Mouse (Mus musculus) small intestine, adult 2 months (tissue): Measurements from ENCODE around the gene Plekhm3. TPM values are rescaled to one million over a fixed set of nuclear protein-coding genes. Genes with fewer than 3 reads are reported as not detected.

Experiments used
- H3K27ac ChIP-seq: fragments of 200-500 bp; 2 replicates; pipeline ENCODE4 v1.5.1; 2012; ENCODE audit warnings: low read depth, low read length, control low read depth, inconsistent platforms; ENCODE audit not compliant: insufficient read depth
- H3K27me3 ChIP-seq: fragments of 200-500 bp; 2 replicates; pipeline ENCODE4 v1.6.1; 2012; ENCODE audit warnings: mild to moderate bottlenecking, moderate library complexity, low read length, inconsistent platforms; ENCODE audit not compliant: control insufficient read depth, insufficient read depth
- H3K36me3 ChIP-seq: fragments of 200-500 bp; 2 replicates; pipeline ENCODE4 v1.6.1; 2012; ENCODE audit warnings: mild to moderate bottlenecking, low read length, control low read depth, inconsistent platforms; ENCODE audit not compliant: control insufficient read depth, insufficient read depth
- H3K4me1 ChIP-seq: fragments of 200-500 bp; 2 replicates; pipeline ENCODE4 v1.6.1; 2012; ENCODE audit warnings: low read length, inconsistent platforms, mixed read lengths; ENCODE audit not compliant: control insufficient read depth, insufficient read depth, insufficient read length
- H3K4me3 ChIP-seq: fragments of 200-500 bp; 2 replicates; pipeline ENCODE4 v1.5.1; 2012; ENCODE audit warnings: low read depth, mild to moderate bottlenecking, control low read depth, inconsistent platforms, low read length, moderate library complexity
- CTCF ChIP-seq: fragments of 200-500 bp; IDR thresholded peaks from 2 replicates; pipeline ENCODE4 v1.5.1; 2012; ENCODE audit warnings: low read depth, mild to moderate bottlenecking, control low read depth, inconsistent platforms, low read length, moderate library complexity, mixed read lengths; ENCODE audit not compliant: insufficient replicate concordance, insufficient read length; ENCODE audit errors: extremely low read depth
- POLR2A ChIP-seq: fragments of 200-500 bp; IDR thresholded peaks from 2 replicates; pipeline ENCODE4 v1.6.1; 2012; ENCODE audit warnings: low read depth, mild to moderate bottlenecking, control low read depth, inconsistent platforms, low read length, moderate library complexity
- WGBS: fragments of 180-500 bp; shearing (Covaris S2); methylation state at CpG from one replicate; pipeline ENCODE4 v1.1.7; 2018; 5-methylcytosine and 5-hydroxymethylcytosine counted together
- polyA plus RNA-seq: library from polyadenylated mRNA; depleted of rRNA; stranded (reverse); fragments of >200 nt; gene quantifications from 2 replicates; pipeline ENCODE4 v1.2.3, GENCODE M21; 2012

The Plekhm3 gene
- polyA plus RNA-seq, 1 experiment = 4.0 TPM

DNA sequence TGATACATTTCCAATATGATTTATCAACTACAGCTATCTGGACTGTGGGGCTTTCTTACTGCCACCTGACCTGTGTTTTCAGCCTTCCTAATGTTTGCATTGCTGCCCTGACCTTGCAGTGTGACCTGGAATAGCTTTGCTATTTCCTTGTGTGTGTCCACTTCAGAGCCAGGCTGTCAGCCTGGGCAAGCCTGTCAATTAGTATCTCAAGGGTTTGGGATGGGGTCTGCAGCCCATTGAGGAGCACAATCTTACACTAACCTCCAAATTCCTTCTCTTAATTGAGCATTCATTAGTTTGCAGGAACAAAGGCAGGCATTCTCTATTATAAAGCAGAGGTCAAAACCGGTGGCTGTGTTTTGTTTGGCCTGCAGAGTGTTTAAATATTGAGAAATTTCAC lies 107.6 kb downstream of the Plekhm3 start:
- Histone ChIP-seq H3K27me3 (no peaks in the 10 kb centered on the region), H3K4me1 (peaks cover 6% of the 10 kb centered on the region; the same call in 1 of the 2 replicates), H3K4me3 (no peak overlapping the region), H3K36me3 (no peaks in the 10 kb centered on the region), H3K27ac (no peak overlapping the region)
- TF ChIP-seq CTCF = no peak
- no peak for TF ChIP-seq POLR2A
- WGBS = 79% methylated on average over 1 of the region's 1 CpGs

DNA sequence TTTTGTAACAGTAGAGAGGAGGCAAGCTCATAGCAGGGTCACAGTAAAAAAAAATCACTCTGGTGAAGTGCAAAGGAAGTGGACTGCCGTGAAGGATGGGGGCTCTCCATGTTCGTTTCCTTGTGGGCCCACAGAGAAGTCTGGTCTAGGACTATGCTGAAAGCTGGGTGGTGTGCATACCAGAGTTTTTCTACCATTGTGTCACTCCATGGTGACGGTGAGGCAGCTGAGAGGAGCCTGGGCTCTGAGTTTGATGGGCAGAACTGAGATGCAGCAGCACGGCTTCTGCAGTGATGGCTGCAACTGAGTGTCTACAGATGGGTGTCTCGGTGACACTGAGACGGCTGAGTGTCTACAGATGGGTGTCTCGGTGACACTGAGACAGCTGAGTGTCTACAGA lies 108.5 kb downstream of the Plekhm3 start:
- WGBS = 92% methylated on average over 7 of the region's 7 CpGs
- Histone ChIP-seq H3K27me3 (no peaks in the 10 kb centered on the region), H3K36me3 (no peaks in the 10 kb centered on the region), H3K4me1 (peaks cover 7% of the 10 kb centered on the region; the same call in 1 of the 2 replicates), H3K27ac (no peak overlapping the region), H3K4me3 (no peak overlapping the region)
- no peak for TF ChIP-seq POLR2A
- TF ChIP-seq CTCF = no peak

GRCm38 (mm10) chr1:64847565-64847964 lies 109.1 kb downstream of the Plekhm3 start:
- no peak overlapping the region for H3K27ac ChIP-seq
- no peaks in the 10 kb centered on the region for H3K27me3 ChIP-seq
- H3K4me1 ChIP-seq = peaks cover 11% of the 10 kb centered on the region; the same call in 1 of the 2 replicates
- H3K36me3 ChIP-seq = no peaks in the 10 kb centered on the region
- no peak for TF ChIP-seq POLR2A
- no peak for TF ChIP-seq CTCF
- no peak overlapping the region for H3K4me3 ChIP-seq

DNA sequence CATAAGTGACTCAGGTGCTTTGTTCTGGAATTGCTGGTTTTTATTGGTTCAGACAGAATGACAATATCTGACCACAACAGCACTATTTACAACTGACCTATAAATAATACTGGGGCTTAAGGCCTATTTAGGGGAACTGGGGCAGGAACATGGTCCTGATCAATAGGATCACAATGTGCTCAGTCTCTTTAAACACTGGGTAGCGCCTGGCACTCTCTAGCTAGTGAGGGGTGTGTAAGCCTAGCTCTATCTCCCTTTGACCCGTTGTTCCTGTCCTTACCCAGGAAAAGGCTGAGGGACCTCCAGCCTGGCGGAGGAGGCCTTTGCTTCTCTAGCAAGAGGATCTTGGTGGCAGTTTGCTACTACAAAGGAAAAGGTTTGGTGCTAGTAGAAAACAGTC lies 111.6 kb downstream of the Plekhm3 start:
- Histone ChIP-seq H3K36me3 (no peaks in the 10 kb centered on the region), H3K4me1 (peaks cover 20% of the 10 kb centered on the region; the same call in 1 of the 2 replicates), H3K27ac (no peak overlapping the region), H3K27me3 (no peaks in the 10 kb centered on the region), H3K4me3 (no peak overlapping the region)
- 86% methylated on average over 3 of the region's 3 CpGs for WGBS
- TF ChIP-seq CTCF (no peak), POLR2A (no peak)

DNA sequence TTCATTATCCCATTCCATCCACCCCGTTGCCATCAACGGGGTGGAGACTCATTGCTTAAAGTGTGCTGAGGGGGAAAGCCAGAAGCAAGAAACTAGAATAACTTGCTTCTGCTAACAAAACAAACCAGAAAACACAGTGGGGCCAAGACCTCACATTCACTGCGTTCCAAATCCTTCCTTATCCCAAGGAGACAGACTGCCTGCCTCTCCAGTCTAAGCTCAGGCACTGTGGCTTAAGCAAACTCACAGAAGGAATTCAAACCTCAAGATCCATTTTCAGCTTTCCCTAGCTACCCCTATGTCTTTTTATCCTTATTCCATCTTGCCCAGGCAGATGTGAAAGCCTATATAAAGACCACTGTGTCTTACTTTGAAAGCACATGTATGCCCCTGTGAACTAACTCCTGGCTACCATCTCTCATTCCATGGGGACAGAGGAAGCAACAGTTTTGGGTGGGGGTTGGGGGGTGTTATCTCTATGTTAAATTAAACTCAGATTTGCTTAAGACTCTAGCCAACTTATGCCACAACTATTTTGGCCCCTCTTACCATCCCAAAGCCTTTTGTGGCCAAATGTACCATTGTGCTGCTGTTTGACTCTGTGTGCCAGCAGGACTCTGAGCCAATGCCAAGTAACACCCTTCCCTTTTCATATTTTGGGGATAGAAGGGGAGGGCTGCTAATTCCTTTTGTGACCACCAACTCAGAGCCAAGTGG lies 112.6 kb downstream of the Plekhm3 start:
- Histone ChIP-seq H3K4me3 (no peak overlapping the region), H3K27ac (no peak overlapping the region), H3K27me3 (no peaks in the 10 kb centered on the region), H3K36me3 (no peaks in the 10 kb centered on the region), H3K4me1 (peaks cover 20% of the 10 kb centered on the region; the same call in 1 of the 2 replicates)
- TF ChIP-seq CTCF = no peak
- no peak for TF ChIP-seq POLR2A
- WGBS = 92% methylated on average over 3 of the region's 3 CpGs

DNA sequence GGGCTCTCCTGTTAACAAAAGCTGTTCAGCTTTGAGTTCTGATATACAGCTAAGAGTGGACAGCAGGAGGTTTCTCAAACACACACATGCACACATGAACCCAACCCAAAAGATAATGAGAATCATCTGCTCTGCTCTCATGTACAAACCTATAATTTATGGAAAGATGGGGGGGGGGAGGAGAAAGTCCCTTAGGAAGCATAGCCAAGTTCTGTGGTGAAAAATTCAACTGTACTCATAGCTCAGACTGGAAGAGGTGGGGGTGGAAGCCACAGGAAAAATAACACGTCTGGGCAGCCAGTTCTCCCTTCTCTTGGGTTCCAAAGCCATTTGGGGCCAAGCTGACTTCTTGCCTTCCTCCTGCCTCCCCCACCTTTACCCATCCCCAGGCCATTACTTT lies 115.7 kb downstream of the Plekhm3 start:
- no peaks in the 10 kb centered on the region for H3K36me3 ChIP-seq
- no peak for TF ChIP-seq POLR2A
- TF ChIP-seq CTCF = no peak
- H3K4me3 ChIP-seq = no peak overlapping the region
- no peak overlapping the region for H3K27ac ChIP-seq
- peaks cover 18% of the 10 kb centered on the region; the same call in 1 of the 2 replicates for H3K4me1 ChIP-seq
- 70% methylated on average over 1 of the region's 1 CpGs for WGBS
- no peaks in the 10 kb centered on the region for H3K27me3 ChIP-seq

- H3K4me1 ChIP-seq = peaks cover 6% of the 10 kb centered on the region
- TF ChIP-seq POLR2A = no peak
- no peak for TF ChIP-seq CTCF
- H3K4me3 ChIP-seq = no peak overlapping the region
- H3K36me3 ChIP-seq = no peaks in the 10 kb centered on the region
- H3K27me3 ChIP-seq = no peaks in the 10 kb centered on the region
- H3K27ac ChIP-seq = no peak overlapping the region
- 92% methylated on average over 5 of the region's 5 CpGs for WGBS
Measured at GRCm38 (mm10) chr1:64836584-64836983, 120.0 kb downstream of the Plekhm3 start.
